Mouse (Mus musculus) forebrain, embryonic 10.5 days (tissue): ENCODE data around the gene Vps11. TPM values are rescaled to one million over a fixed set of nuclear protein-coding genes. Genes with fewer than 3 reads are reported as not detected.
"Not testable (repeated sequence)": the region's sequence is repeated elsewhere in the genome, so short reads cannot be mapped to it uniquely, and the experiment has no call there.

ENCODE experiments used
- DNase-seq: peaks from one replicate; pipeline ENCODE4 v3.0.0-alpha.2; 2017; ENCODE audit warnings: low spot score; ENCODE audit errors: extremely low spot score
- H3K27ac ChIP-seq: fragments of 300-500 bp; sonication (generic); 2 replicates; pipeline ENCODE4 v1.5.1; 2016; ENCODE audit warnings: mild to moderate bottlenecking
- H3K27me3 ChIP-seq: fragments of 300-500 bp; sonication (generic); 2 replicates; pipeline ENCODE4 v1.6.1; 2016; ENCODE audit warnings: mild to moderate bottlenecking; ENCODE audit not compliant: poor library complexity, severe bottlenecking
- H3K36me3 ChIP-seq: fragments of 300-500 bp; sonication (generic); replicated peaks from 2 replicates; pipeline ENCODE4 v1.6.1; 2016; ENCODE audit warnings: mild to moderate bottlenecking, moderate library complexity
- H3K4me1 ChIP-seq: fragments of 300-500 bp; sonication (generic); 2 replicates; pipeline ENCODE4 v1.6.1; 2016
- H3K4me3 ChIP-seq: fragments of 300-500 bp; sonication (generic); 2 replicates; pipeline ENCODE4 v1.5.1; 2016; ENCODE audit warnings: mild to moderate bottlenecking, moderate library complexity
- H3K9me3 ChIP-seq: fragments of 300-500 bp; sonication (generic); 2 replicates; pipeline ENCODE4 v1.6.1; 2016; ENCODE audit warnings: mild to moderate bottlenecking, moderate library complexity
- WGBS: fragments of 180-500 bp; shearing (Covaris S2); methylation state at CpG from one replicate; pipeline ENCODE4 v1.1.7; 2016; 5-methylcytosine and 5-hydroxymethylcytosine counted together
- polyA plus RNA-seq: library from polyadenylated mRNA; unstranded; fragments of >200 nt; fragmentation: Nextera tagmentation; extraction: Ambion mirVana; gene quantifications from 2 replicates; pipeline ENCODE4 v1.2.1, GENCODE M21; 2016

Gene Vps11
- polyA plus RNA-seq, 1 experiment from 2014 or later, result 32.3 TPM

DNA sequence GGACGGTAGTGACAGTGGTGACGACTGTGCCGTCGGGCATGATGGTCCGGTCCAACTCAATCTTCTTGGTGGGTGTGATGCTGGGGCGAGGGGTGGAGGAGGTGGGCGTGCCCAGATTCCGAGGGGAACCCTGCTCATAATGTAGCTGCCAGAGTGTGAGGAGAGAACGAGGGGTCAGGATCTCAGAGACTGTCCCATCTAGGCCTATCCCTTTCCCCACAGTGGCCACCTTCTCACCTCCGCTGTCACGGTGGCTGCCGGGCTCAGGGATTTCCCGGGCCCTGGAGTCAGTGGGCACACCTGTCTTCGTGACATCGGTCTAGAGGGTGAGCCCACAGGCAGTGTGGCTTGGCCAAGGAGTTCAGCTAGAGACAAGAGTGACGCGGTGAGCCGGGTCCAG lies 46.6 kb downstream of the Vps11 start:
- Histone ChIP-seq H3K27me3 (peaks cover 39% of the 10 kb centered on the region), H3K4me3 (no peak overlapping the region), H3K27ac (no peak overlapping the region), H3K4me1 (peaks cover 64% of the 10 kb centered on the region), H3K9me3 (no peaks in the 10 kb centered on the region), H3K36me3 (peaks cover 58% of the 10 kb centered on the region)
- DNase-seq, result no peak
- WGBS, result 93% methylated on average over 18 of the region's 18 CpGs

DNA sequence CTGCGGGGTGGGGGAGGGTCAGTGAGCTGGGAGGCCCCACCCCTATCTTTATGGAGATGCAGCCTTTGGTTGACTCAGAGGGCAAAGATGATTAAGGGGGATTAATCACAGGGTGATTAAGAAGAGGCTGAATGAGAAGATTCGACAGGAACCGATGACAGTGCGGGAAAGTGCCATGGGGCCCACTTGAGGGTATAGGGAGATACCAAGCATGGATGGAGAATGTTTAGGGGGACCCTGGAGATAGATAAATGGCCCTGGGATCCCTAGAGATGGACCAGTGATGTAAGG lies 47.3 kb downstream of the Vps11 start:
- Histone ChIP-seq H3K4me1 (peaks cover 60% of the 10 kb centered on the region), H3K9me3 (no peaks in the 10 kb centered on the region)
- 66% methylated on average over 4 of the region's 4 CpGs for WGBS

DNA sequence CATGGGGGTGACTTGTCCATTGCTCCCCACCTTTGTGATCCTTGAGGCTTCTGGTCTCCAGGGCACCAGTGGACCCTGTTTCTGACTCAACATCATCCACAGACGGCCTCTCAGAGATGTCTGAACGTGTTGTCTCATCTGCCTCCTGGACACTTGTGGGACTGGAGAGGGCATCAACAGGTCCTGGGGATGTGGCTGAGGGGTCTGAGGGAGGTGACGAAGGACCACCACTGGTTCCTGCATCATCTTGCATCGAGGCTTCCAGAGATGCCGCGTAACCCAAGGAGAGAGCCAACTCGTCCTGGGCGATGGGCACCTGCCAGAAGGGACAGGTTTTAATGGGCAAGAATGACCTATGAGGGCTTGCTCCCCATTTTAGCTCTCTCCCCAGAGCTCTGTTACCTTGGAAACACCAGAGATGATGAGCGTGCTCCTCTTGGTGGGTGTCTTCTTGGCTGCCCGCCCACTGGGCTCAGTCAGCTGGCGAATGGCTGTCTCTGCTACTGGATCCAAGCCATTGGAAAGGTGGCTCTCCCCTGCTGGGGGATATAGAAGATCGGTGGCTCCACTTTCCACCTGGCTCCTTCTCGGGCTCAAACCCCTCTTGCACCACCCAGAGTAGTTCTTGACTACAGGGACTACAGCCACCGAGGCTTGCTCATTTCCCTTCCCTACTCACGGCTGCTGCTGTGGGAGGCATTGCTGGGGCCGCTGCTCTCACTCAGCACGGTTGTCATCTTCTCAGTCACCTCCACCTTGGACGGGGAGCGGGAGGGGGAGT lies 47.8 kb downstream of the Vps11 start:
- no peaks in the 10 kb centered on the region for H3K9me3 ChIP-seq
- no peak for DNase-seq
- no peak overlapping the region for H3K4me3 ChIP-seq
- H3K27me3 ChIP-seq, result peaks cover 36% of the 10 kb centered on the region
- 81% methylated on average over 19 of the region's 19 CpGs for WGBS
- H3K36me3 ChIP-seq, result peaks cover 58% of the 10 kb centered on the region
- H3K4me1 ChIP-seq, result peaks cover 55% of the 10 kb centered on the region
- no peak overlapping the region for H3K27ac ChIP-seq

More for the DNA sequence above, 47.3 kb downstream of the Vps11 start:
- no peak overlapping the region for H3K27ac ChIP-seq
- DNase-seq, result no peak
- no peak overlapping the region for H3K4me3 ChIP-seq
- peaks cover 58% of the 10 kb centered on the region for H3K36me3 ChIP-seq
- H3K27me3 ChIP-seq, result peaks cover 39% of the 10 kb centered on the region

DNA sequence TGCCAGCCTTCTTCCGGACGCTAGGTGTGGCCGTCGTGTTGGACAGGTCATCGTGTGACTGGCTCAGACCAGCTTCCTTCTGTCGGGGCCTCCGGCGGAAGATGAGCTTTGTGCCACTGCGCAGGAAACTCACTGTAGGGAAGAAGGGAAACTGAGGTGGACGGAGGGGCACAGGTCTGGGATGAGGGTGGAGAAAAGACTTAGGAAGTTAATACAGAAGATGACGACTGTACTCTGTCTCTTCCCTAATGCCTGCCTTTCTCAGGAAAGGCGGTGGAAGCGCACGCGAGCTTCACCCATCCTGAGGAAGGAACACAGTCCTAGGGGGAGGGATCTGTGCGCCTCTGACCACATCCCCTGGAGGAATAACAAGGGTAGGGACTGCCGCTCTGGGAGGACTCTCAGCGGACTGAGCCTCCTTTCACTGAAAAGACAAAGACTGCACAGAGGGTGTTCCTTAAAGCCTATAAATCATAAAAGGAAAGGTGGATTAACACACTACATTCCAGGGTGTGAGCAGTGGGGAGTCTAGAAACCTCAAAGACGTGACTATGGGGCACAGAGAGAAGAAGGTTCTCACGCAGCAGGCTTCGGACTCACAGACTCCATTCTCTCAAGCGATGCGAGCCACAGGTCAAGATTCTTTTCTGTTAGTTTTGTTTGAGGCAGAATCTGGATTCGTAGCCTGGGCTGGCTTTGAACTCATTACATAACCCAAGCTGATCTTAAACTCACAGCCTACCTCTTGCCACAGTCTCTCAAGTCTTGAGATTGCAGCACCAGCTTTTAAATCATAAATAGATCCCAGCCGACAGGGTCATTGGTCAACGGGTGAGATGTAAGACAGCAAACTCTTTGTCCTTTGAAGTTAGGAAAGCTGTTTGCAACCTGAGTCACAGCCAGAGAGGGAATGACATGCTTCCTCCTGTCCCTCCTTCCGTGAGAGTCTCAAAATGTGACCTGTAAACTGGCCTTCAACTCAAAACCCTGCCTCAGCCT lies 50.0 kb downstream of the Vps11 start:
- peak overlapping the region; percentile 75 for H3K27ac ChIP-seq
- peak; percentile 47 for DNase-seq
- no peaks in the 10 kb centered on the region for H3K9me3 ChIP-seq

DNA sequence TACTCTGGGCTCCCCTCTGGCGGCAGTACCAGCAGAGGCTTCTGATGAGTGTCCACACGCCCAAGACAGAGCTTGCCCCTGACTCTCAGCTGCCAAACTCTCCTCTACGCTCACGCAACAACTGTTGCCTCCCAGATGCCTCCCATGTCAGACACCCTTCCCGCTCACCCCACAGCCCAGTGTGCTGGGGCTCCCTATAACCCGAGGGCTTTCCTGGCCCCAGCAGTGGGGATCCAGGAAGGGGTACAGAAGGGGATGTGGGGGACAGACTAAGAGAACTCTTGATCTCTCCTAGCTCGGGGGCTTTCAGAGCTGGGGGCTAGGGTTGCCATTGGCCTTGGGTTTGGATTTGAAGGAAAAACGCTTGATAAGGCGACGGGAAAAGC lies 50.7 kb downstream of the Vps11 start:
- Histone ChIP-seq H3K27me3 (peaks cover 31% of the 10 kb centered on the region), H3K36me3 (peaks cover 40% of the 10 kb centered on the region), H3K9me3 (no peaks in the 10 kb centered on the region), H3K4me1 (peaks cover 37% of the 10 kb centered on the region), H3K27ac (peak overlapping the region; percentile 75), H3K4me3 (peak overlapping the region; percentile 34)
- no peak for DNase-seq
- 17% methylated on average over 10 of the region's 10 CpGs for WGBS

More for the DNA sequence above, 50.0 kb downstream of the Vps11 start:
- Histone ChIP-seq H3K4me1 (peaks cover 34% of the 10 kb centered on the region), H3K27me3 (peaks cover 31% of the 10 kb centered on the region), H3K4me3 (peak overlapping the region; percentile 34), H3K36me3 (peaks cover 47% of the 10 kb centered on the region)
- 5% methylated on average over 27 of the region's 27 CpGs for WGBS

DNA sequence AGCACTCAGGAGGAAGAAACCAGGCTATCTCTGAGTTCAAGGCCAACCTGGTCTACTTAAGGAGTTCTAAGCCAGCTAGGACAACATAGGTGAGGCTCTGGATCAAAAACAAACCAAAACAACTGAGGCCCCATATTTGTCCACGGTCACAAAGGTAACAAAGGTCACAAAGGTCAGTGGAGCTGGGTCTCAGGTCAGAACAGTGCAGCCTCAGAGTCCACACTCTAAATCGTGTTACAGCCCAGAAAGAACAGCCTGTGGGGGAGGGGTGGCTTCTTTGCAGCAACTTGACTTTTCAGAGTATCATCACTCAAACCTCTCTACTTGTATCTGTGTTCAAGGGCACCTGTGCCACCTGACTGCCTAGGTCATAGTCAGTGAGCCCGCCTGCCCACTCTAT lies 51.7 kb downstream of the Vps11 start:
- Histone ChIP-seq H3K4me3 (no peak overlapping the region), H3K9me3 (no peaks in the 10 kb centered on the region), H3K36me3 (peaks cover 31% of the 10 kb centered on the region), H3K27ac (no peak overlapping the region), H3K4me1 (peaks cover 41% of the 10 kb centered on the region), H3K27me3 (peaks cover 31% of the 10 kb centered on the region)
- 66% methylated on average over 3 of the region's 3 CpGs for WGBS
- no peak for DNase-seq

DNA sequence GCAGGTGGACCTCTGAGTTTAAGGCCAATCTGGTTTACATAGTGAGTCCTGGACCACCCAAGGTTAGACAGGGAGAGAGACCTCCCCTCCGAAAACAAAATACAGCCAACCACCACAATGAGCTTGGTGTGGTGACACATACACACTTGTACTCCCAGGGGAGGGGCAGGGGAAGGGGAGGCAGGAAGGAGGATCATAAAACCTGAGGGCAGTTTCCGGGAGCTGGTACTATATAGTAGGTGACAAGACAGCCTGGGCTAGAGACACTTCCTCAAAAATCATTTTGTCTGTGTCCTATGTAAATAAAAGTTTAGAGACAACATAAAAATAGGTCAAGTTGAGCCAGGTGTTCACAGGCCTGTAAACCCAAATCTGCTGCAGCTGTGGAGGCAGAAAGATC lies 54.2 kb downstream of the Vps11 start:
- WGBS, result 87% methylated on average over 2 of the region's 2 CpGs

DNA sequence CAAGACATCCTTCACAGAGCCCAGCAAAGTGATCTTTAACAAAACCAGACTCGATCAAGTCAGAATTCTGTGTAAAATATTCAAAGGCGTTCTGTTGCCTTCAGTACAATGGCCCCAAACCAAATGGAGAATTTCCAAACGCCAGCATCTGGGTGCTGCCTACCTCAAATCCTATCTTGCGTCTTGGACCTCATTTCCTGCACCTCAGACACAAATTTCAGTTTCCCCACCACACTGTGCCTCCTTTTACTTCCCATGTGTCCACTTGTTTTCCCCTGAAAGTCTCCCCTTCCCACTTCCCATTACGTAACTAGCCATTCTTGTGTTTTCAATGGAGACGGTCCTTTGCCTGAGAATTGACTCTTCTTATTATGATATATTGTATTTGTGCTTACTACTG lies 54.9 kb downstream of the Vps11 start:
- WGBS, result 91% methylated on average over 6 of the region's 6 CpGs
- H3K4me3 ChIP-seq, result no peak overlapping the region
- H3K36me3 ChIP-seq, result peaks cover 16% of the 10 kb centered on the region
- peaks cover 12% of the 10 kb centered on the region for H3K27me3 ChIP-seq
- H3K27ac ChIP-seq, result no peak overlapping the region
- peaks cover 39% of the 10 kb centered on the region for H3K4me1 ChIP-seq
- no peak for DNase-seq
- H3K9me3 ChIP-seq, result no peaks in the 10 kb centered on the region

More for the DNA sequence above, 54.2 kb downstream of the Vps11 start:
- no peak for DNase-seq
- Histone ChIP-seq H3K27me3 (peaks cover 12% of the 10 kb centered on the region), H3K27ac (no peak overlapping the region), H3K4me3 (no peak overlapping the region), H3K4me1 (peaks cover 46% of the 10 kb centered on the region), H3K9me3 (no peaks in the 10 kb centered on the region), H3K36me3 (peaks cover 12% of the 10 kb centered on the region)

DNA sequence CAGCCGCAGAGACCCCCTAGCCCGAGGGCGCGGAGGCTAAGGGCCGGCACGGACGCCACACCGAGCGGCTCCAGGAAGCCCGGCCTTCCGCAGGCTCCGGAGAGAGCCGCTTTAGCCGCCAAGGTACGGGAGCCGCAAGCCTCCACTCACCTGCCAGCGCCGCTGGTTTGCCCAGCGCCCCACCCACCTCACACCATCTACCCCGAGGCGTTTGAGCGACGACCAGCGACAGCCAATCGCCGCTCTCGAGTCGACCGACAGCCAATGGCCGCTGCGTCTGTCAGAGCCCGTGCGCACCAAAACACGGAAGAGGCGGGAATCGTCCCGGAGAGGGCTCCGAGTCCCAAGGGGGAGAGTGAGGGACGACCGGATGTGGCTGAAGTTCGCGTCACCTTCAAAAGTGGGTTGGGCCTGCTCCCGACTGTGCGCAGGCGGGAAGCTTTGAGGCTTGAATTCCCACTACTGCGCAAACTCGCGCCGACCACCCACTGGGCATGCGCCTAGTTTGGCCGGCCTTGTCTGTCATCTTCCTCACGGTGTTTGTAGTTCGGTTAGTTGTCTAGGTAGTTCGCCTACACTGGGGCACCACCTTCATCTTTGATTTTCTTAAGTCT lies 55.9 kb downstream of the Vps11 start, which contains the start of gene Hinfp:
Gene Hinfp (minus strand): TSS at position 206 of the 614 bp plus-strand sequence.
- Histone ChIP-seq H3K9me3 (no peaks in the 10 kb centered on the region), H3K4me3 (peak within 1 kb of the TSS; percentile 87), H3K4me1 (peaks cover 29% of the 10 kb centered on the region), H3K27me3 (peaks cover 5% of the 10 kb centered on the region; the same call in 1 of the 2 replicates), H3K36me3 (peaks cover 23% of the 10 kb centered on the region), H3K27ac (peak within 1 kb of the TSS; percentile 91)
- peak; percentile 99 for DNase-seq
- WGBS, result under 1% methylated on average over 54 of the region's 54 CpGs

DNA sequence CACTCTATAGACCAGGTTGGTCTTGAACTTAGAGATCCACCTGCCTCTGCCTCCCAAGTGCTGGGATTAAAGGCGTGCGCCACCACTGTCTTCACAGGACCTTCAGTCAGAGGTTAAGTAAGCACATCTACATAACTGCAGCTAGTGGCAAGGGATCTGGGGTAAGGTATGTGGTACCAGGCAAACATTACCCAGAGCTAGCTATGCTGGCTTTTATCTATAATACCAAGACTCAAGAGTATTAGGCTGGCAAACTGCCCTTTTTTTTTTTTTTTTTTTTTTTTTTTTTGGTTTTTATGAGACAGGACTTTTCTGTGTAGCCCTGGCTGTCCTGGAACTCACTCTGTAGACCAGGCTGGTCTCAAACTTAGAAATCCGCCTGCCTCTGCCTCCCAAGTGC lies 61.5 kb downstream of the Vps11 start:
- WGBS, result 97% methylated on average over 3 of the region's 3 CpGs
- not testable (repeated sequence) for H3K4me3 ChIP-seq, DNase-seq, H3K9me3 ChIP-seq, H3K27ac ChIP-seq, H3K27me3 ChIP-seq
- Histone ChIP-seq H3K36me3 (peaks cover 76% of the 10 kb centered on the region), H3K4me1 (peaks cover 16% of the 10 kb centered on the region)
